Mouse (Mus musculus) fat pad, adult 2 months (tissue): ENCODE results near the gene Klhl42.

Experiments used
- DNase-seq: peaks from one replicate; pipeline ENCODE4 v3.0.0-alpha.2; 2011; ENCODE audit warnings: low read depth, low spot score; ENCODE audit errors: extremely low read depth

Klhl42 gene

GRCm38 (mm10) chr6:147086594-147087225 lies 4.5 kb upstream of the Klhl42 start, which contains the start of gene Mansc4:
TSS of gene Mansc4 (minus strand) at chr6:147087032.
- DNase-seq = no peak

DNA sequence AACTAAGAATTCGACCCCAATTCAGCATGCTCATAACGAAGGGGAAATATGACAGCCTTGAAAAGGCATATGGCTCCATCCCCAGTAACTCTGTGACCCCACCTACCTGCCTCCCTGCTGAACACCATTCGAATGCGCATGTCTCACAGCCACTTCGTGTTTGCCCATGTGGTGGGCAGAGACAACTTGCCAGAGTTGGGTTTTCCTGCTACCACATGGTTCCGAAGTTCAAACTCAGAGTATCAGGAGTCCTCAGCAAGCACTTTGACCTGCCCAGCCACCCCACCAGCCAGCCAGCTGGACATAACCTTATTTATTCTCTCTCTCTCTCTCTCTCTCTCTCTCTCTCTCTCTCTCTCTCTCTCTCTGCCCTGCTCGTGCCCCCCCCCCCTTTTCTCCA lies 3.4 kb upstream of the Klhl42 start:
- no peak for DNase-seq

DNA sequence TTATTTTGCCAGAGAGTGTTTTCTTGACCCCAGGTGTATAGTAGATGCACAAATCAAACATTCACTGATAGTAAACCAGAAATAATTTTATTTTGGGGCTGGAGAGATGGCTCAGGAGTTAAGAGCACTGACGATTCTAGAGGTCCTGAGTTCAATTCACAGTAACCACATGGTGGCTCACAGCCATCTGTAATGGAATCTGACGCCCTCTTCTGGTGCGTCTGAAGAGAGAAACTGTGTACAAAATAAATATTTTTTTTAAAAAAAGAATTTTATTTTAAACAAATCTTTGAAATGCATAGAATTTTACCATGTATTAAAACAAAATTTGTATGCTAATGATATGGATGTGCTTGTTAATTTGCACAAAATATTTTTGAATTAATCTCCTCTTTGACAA lies 2.7 kb upstream of the Klhl42 start:
- no peak for DNase-seq

GRCm38 (mm10) chr6:147090191-147090590 lies 988 bp upstream of the Klhl42 start:
- DNase-seq = no peak

GRCm38 (mm10) chr6:147092136-147092535 lies 957 bp downstream of the Klhl42 start:
- DNase-seq = no peak

DNA sequence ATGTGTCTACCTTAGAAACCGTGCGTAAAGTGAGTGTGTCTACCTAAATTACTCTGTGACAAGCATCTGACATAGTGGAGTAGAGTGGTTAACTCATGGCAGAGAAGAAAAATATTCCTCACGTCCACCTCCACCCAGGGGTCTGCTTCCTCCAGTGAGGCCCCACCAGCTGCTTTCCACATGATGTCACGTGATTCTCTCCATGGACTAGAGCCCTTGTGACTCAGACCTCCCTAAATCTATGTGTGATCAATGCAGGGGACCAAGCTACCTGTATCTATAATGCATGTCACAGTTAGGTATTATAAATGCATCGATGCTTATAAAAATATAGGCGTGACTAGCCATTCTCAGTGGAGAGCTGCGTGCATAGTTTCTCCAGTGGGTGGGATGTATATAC lies 3.6 kb downstream of the Klhl42 start:
- no peak for DNase-seq

DNA sequence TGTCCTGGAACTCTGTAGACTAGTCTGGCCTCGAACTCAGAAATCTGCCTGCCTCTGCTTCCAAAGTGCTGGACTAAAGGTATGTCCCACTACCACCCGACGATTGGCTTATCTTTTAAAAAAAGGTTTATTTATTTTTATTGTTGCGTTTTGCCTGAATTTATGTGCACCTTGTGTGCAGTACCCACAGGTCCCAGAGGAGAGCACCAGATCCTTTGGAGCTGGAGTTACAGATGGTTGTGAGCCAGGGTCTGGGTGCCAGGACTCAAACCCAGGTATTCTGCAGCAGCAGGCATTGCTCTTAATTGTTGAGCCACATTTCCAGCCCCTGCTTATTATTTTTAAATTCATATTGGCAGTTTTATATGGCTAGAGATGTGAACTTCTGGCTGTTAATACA lies 4.9 kb downstream of the Klhl42 start:
- DNase-seq = no peak

GRCm38 (mm10) chr6:147096934-147097333 lies 5.8 kb downstream of the Klhl42 start:
- DNase-seq = no peak

- no peak for DNase-seq
Observed at GRCm38 (mm10) chr6:147097346-147097929, 6.3 kb downstream of the Klhl42 start.

- no peak for DNase-seq
Observed at GRCm38 (mm10) chr6:147099458-147100277, 8.5 kb downstream of the Klhl42 start.

- no peak for DNase-seq
Observed at GRCm38 (mm10) chr6:147102293-147102692, 11.1 kb downstream of the Klhl42 start.

- DNase-seq = no peak
Observed at GRCm38 (mm10) chr6:147105529-147105928, 14.3 kb downstream of the Klhl42 start.

- DNase-seq = no peak
Observed at GRCm38 (mm10) chr6:147106716-147107115, 15.5 kb downstream of the Klhl42 start.

DNA sequence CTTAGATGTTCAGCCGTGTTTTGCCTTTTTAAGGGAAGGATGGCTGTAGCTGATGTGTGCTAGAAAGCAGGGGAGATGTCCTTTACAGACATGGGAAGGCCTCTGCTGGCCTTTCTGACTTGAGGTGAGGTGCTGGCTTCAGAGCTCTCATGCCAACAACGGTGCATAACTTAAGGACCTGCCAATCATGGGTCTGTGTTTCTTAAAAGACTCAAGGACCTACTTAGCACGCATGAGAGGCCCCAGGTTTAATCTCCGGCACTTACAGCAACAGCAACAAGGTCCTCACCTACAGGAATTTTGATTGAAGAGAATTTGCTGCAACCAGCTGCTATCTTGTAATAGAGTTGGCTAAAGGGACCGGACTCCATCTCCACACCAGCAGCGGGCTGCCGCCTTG lies 18.1 kb downstream of the Klhl42 start:
- no peak for DNase-seq

DNA sequence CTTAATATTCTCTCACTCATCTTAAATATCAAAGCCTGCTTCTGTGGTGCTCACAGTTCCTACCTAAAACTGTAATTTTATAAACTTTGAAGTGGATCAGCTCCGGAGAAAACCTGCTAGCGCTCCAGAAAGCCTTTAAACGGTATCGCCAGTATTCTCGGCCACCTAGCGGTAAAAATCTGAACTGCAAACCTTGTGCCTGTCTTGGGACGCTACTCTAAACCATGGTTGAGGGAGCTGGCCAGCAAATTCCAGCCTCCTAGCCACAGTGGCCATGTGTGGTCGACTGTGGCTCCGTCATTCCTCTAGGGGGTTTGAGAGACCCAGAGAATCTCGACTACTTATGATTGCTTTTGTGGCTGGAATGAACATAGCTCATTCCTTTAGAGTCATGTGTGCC lies 25.4 kb downstream of the Klhl42 start:
- no peak for DNase-seq

- no peak for DNase-seq
Observed at GRCm38 (mm10) chr6:147117764-147118163, 26.6 kb downstream of the Klhl42 start.

- no peak for DNase-seq
Observed at GRCm38 (mm10) chr6:147118190-147118589, 27.0 kb downstream of the Klhl42 start.

DNA sequence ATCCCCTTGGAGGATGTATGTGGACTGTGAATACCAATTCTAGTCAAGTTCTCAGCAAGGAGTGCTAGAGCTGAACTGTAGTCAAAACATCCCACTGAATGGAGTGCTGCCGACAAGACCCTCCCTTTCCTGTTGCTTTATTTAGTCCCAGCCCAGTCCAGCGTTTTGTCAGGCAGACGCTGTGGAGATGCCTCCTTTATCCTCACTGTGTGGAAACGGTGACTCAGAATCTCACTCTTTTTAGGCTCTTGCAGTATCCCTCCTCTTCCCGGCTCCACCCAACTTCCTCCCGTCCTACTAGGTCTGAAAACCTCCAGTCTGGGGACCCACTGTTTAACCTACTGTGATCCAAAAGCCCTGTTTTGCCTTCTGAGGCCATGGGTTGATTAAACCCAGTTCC lies 30.1 kb downstream of the Klhl42 start:
- DNase-seq = no peak

DNA sequence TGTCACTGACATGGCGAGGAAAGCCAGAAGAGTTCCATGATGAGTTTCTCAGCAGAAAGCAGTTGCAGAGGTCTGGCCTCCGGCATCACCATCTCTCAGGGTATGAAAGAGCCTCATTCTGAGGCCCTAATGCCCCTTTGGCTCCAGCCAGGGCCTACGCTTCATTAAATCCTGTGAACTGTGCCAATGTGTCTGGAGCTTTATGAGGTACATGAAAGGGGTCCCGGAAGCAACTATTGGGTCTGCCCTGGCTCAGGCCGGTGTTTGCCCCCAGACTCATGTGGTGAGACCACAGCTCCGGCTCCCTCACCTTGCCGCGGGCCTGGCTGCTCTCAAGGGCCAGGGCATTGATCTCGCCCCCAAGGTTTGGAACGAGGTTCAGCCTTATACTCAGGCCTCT lies 36.1 kb downstream of the Klhl42 start:
- no peak for DNase-seq

DNA sequence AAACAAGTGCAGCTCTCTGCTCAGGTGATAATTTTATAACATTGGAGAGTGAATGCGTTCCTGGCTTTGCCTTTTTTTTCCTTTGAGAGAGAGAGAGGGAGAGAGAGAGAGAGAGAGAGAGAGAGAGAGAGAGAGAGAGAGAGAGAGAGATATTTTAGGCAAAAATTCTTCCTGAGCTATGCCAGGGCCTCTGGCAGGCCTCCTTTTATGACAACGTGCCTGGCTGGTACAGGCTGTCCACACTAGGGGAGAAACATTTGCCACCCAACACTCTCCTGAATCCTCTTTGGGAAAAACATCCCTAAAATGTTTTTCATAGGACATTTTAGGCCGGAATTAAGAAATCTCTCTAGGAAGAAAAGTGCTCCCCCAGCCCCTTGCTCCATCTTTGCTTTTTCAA lies 47.1 kb downstream of the Klhl42 start:
- DNase-seq = no peak

- DNase-seq = no peak
Observed at GRCm38 (mm10) chr6:147140600-147141154, 49.5 kb downstream of the Klhl42 start.

GRCm38 (mm10) chr6:147144664-147145063 lies 53.5 kb downstream of the Klhl42 start:
- no peak for DNase-seq
